Mouse (Mus musculus): Measurements from ENCODE around the gene Ifi27.
"Not testable (repeated sequence)": the region's sequence is repeated elsewhere in the genome, so short reads cannot be mapped to it uniquely, and the experiment has no call there.

The Ifi27 gene

GRCm38 (mm10) chr12:103457140-103457539 lies 23.1 kb downstream of the Ifi27 start, which contains the start of gene Ifi27l2b:
Gene Ifi27l2b (minus strand): TSS chr12:103457223.
- no peak for DNase-seq

GRCm38 (mm10) chr12:103474481-103474880 lies 40.5 kb downstream of the Ifi27 start:
- peak; percentile 40 for DNase-seq

GRCm38 (mm10) chr12:103476779-103477389 lies 42.9 kb downstream of the Ifi27 start:
- DNase-seq: no peak

GRCm38 (mm10) chr12:103477461-103478015 lies 43.5 kb downstream of the Ifi27 start:
- DNase-seq: no peak

GRCm38 (mm10) chr12:103481671-103482070 lies 47.7 kb downstream of the Ifi27 start:
- peak; percentile 32 for DNase-seq

GRCm38 (mm10) chr12:103482781-103483180 lies 48.8 kb downstream of the Ifi27 start:
- no peak for DNase-seq

GRCm38 (mm10) chr12:103484200-103484972 lies 50.4 kb downstream of the Ifi27 start:
- not testable (repeated sequence) for DNase-seq

GRCm38 (mm10) chr12:103486726-103487125 lies 52.7 kb downstream of the Ifi27 start:
- peak; percentile 44 for DNase-seq

- peak; percentile 63 for DNase-seq
Observed at GRCm38 (mm10) chr12:103487276-103487675, 53.3 kb downstream of the Ifi27 start.

- no peak for DNase-seq
Observed at GRCm38 (mm10) chr12:103487750-103488149, 53.7 kb downstream of the Ifi27 start.
